Comparison of ENCODE assay signal across 15 mouse cellular contexts in the genomic region with DNA sequence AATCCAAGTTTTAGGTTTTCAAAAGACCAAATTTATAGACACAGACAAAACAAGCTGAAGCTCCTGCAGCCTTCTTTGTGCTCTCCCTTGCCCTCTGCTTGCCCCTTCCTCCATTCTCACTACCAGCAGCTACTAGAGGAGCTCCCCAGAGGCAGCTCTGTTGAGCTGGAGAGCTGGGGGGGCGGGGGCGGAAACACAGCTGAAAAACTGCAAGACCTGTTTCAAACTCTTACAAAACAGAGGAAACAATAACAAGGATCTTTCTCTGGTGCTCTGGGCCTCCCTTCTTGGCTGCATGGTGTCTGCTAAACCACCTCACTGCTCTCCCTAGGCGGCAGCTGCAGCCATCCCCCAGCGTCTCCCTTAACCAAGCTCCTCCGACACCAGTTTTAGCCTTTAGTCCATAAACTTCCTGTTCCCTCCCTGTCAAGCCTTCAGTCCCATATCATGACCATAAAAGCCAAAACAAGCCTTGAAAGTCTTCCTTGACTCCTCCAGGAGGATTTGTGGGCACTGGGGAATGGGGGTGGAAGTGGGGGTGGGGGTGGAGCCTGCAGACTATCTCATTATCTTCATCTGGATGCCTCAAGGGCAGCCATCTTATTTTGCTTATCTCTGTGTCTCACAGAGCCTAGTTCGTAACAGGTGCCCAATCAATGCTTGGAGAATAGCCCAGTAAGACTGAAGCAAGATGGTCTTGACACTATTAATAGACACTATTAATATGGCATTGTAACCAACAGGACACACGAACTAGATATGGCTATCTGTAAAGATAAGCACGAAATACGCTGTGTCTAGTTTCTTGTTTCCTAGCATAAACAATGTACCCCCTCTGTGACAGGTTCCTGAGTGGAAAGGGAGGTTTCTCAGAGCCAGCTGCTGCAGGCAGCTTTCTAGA. TPM values are rescaled to one million over a fixed set of nuclear protein-coding genes. Genes with fewer than 3 reads are reported as not detected.
DNase-seq lines count a peak whose midpoint lies in the region; ATAC-seq and TF ChIP-seq lines count a peak whose summit lies in the region.
"Had no signal": no experiment of that assay in that cellular context is flagged by ENCODE, and none has a peak within 500 bp of the region (broad histone marks: within the 10 kb centered on the region; RNA-seq: fewer than 3 reads in every experiment).

No protein-coding gene starts in this region.

- 51% methylated on average over 9 of the region's 9 CpGs for WGBS in kidney, embryonic 15.5 days
- WGBS in liver, adult 2 months, result 49% methylated on average over 9 of the region's 9 CpGs
- WGBS in stomach, embryonic 16.5 days, result 49% methylated on average over 9 of the region's 9 CpGs
- WGBS in forebrain, embryonic 13.5 days, result 65% methylated on average over 9 of the region's 9 CpGs

- no peak for TF ChIP-seq RAD21 in MEL (IDR thresholded peaks at IDR 0.05; ENCODE audit: low read depth, low read length)

- DNase-seq in kidney, postnatal 10 days, result peak; percentile 11
- no peak for DNase-seq in MEL (ENCODE audit: low read depth, low spot score)
- DNase-seq in liver, adult 2 months (ENCODE audit: extremely low read depth, low read depth, low spot score), result peak; percentile 38
- DNase-seq in testis, postnatal 14 days (ENCODE audit: low spot score), result no peak
- DNase-seq: adrenal gland, postnatal 10 days; cerebellum, postnatal 10 days; kidney, adult 18-20 months; lung, postnatal 36 days had no signal

- H3K9me3 ChIP-seq in kidney, embryonic 15.5 days (replicated peaks), result no peaks in the 10 kb centered on the region
- H3K9me3 ChIP-seq in MEL (replicated peaks; ENCODE audit: insufficient read depth, low read length), result no peaks in the 10 kb centered on the region
- no peaks in the 10 kb centered on the region for H3K9me3 ChIP-seq in stomach, embryonic 16.5 days (replicated peaks; ENCODE audit: control insufficient read depth, low read length)
- no peaks in the 10 kb centered on the region for H3K9me3 ChIP-seq in forebrain, embryonic 13.5 days (replicated peaks)
- H3K9me3 ChIP-seq: hindbrain, embryonic 12.5 days; limb, embryonic 15.5 days; midbrain, embryonic 13.5 days had no signal

- no peak overlapping the region for H3K4me3 ChIP-seq in kidney, embryonic 15.5 days (replicated peaks)
- H3K4me3 ChIP-seq in MEL (ENCODE audit: control insufficient read depth in 1 of 2, insufficient read depth in 1 of 2, low read depth in 2 of 2, low read length in 2 of 2), result peak overlapping the region in 1 of 2 experiments; percentile 25; a peak in 1 of 4 replicates
- no peak overlapping the region for H3K4me3 ChIP-seq in liver, adult 2 months (ENCODE audit: insufficient read depth, low read depth, low read length)
- no peak overlapping the region for H3K4me3 ChIP-seq in stomach, embryonic 16.5 days (replicated peaks; ENCODE audit: low read length)
- no peak overlapping the region for H3K4me3 ChIP-seq in forebrain, embryonic 13.5 days
- H3K4me3 ChIP-seq: heart, adult 2 months; hindbrain, embryonic 12.5 days; limb, embryonic 15.5 days; midbrain, embryonic 13.5 days had no signal

- H3K27me3 ChIP-seq in kidney, embryonic 15.5 days, result peaks cover 39% of the 10 kb centered on the region
- no peaks in the 10 kb centered on the region for H3K27me3 ChIP-seq in MEL (ENCODE audit: control insufficient read depth in 1 of 2, insufficient read depth in 2 of 2, low read length in 2 of 2)
- H3K27me3 ChIP-seq in liver, adult 2 months (ENCODE audit: control insufficient read depth, insufficient read depth, low read length), result no peaks in the 10 kb centered on the region
- no peaks in the 10 kb centered on the region; the same call in 1 of the 2 replicates for H3K27me3 ChIP-seq in stomach, embryonic 16.5 days (ENCODE audit: control insufficient read depth, insufficient read depth, low read length)
- H3K27me3 ChIP-seq in forebrain, embryonic 13.5 days, result no peaks in the 10 kb centered on the region; the same call in 1 of the 2 replicates

- no peak overlapping the region for H3K27ac ChIP-seq in kidney, embryonic 15.5 days
- peak overlapping the region; percentile 54 for H3K27ac ChIP-seq in MEL (ENCODE audit: control insufficient read depth, low read depth, low read length)
- 0 out of 2 replicates have a peak overlapping the region, but pooled peaks have one; percentile 39 for H3K27ac ChIP-seq in liver, adult 2 months (replicated peaks; ENCODE audit: insufficient read depth, low read depth, low read length)
- H3K27ac ChIP-seq in stomach, embryonic 16.5 days (ENCODE audit: low read length), result peak overlapping the region; percentile 14; the same call in 1 of the 2 replicates
- no peak overlapping the region for H3K27ac ChIP-seq in forebrain, embryonic 13.5 days
- H3K27ac ChIP-seq: heart, adult 2 months; hindbrain, embryonic 12.5 days; limb, embryonic 15.5 days; midbrain, embryonic 13.5 days had no signal

- H3K4me1 ChIP-seq in kidney, embryonic 15.5 days, result peaks cover 6% of the 10 kb centered on the region; the same call in 1 of the 2 replicates
- H3K4me1 ChIP-seq in MEL (ENCODE audit: control insufficient read depth in 1 of 2, insufficient read depth in 2 of 2, low read length in 2 of 2), result peaks cover 37 to 56% of the 10 kb centered on the region in 2 experiments
- H3K4me1 ChIP-seq in liver, adult 2 months (ENCODE audit: control insufficient read depth, insufficient read depth, low read length), result peaks cover 13% of the 10 kb centered on the region
- H3K4me1 ChIP-seq in stomach, embryonic 16.5 days (ENCODE audit: control insufficient read depth, insufficient read depth, low read length), result no peaks in the 10 kb centered on the region
- H3K4me1 ChIP-seq in forebrain, embryonic 13.5 days, result no peaks in the 10 kb centered on the region
- H3K4me1 ChIP-seq: midbrain, embryonic 13.5 days had no signal

- no peaks in the 10 kb centered on the region for H3K79me2 ChIP-seq in MEL (ENCODE audit: control insufficient read depth, insufficient read depth, low read length, poor library complexity)
- H3K79me2 ChIP-seq in liver, adult 2 months (ENCODE audit: control insufficient read depth, insufficient read depth, low read length), result no peaks in the 10 kb centered on the region

- TF ChIP-seq CTCF in MEL (IDR thresholded peaks at IDR 0.05 in 2 of 3, conservative IDR thresholded peaks at IDR 0.05 in 1 of 3; ENCODE audit: control insufficient read depth in 1 of 3, insufficient read depth in 1 of 3, low read depth in 2 of 3, low read length in 3 of 3, poor library complexity in 1 of 3, severe bottlenecking in 1 of 3), result no peak
- TF ChIP-seq CTCF in liver, adult 2 months (IDR thresholded peaks at IDR 0.05; ENCODE audit: low read depth, low read length), result no peak

- peak in 1 of 2 experiments; percentile 5; a peak in 1 of 4 replicates for TF ChIP-seq EP300 in MEL (IDR thresholded peaks at IDR 0.05; ENCODE audit: low read depth in 1 of 2, low read length in 2 of 2)

- no peak overlapping the region for H3K4me2 ChIP-seq in kidney, embryonic 15.5 days
- H3K4me2 ChIP-seq in stomach, embryonic 16.5 days (ENCODE audit: low read depth, low read length), result no peak overlapping the region
- no peak overlapping the region for H3K4me2 ChIP-seq in forebrain, embryonic 13.5 days
- H3K4me2 ChIP-seq: hindbrain, embryonic 12.5 days; limb, embryonic 15.5 days; midbrain, embryonic 13.5 days had no signal

- no peaks in the 10 kb centered on the region for H3K36me3 ChIP-seq in kidney, embryonic 15.5 days
- H3K36me3 ChIP-seq in MEL (ENCODE audit: control insufficient read depth in 1 of 2, insufficient read depth in 2 of 2, low read length in 2 of 2), result peaks cover 0 to 46% of the 10 kb centered on the region in 2 experiments; a peak in 2 of 4 replicates
- no peaks in the 10 kb centered on the region for H3K36me3 ChIP-seq in liver, adult 2 months (ENCODE audit: control insufficient read depth, insufficient read depth, low read length)
- H3K36me3 ChIP-seq in stomach, embryonic 16.5 days (ENCODE audit: control insufficient read depth, insufficient read depth, low read length), result no peaks in the 10 kb centered on the region
- no peaks in the 10 kb centered on the region for H3K36me3 ChIP-seq in forebrain, embryonic 13.5 days (ENCODE audit: poor library complexity, severe bottlenecking)
- H3K36me3 ChIP-seq: hindbrain, embryonic 12.5 days; limb, embryonic 15.5 days; midbrain, embryonic 13.5 days had no signal

- ATAC-seq in kidney, embryonic 15.5 days (replicated peaks; ENCODE audit: low FRiP score), result no peak
- ATAC-seq in stomach, embryonic 16.5 days (ENCODE audit: insufficient read depth, low FRiP score), result no peak
- no peak for ATAC-seq in forebrain, embryonic 13.5 days
- ATAC-seq: midbrain, embryonic 13.5 days had no signal

- no peak overlapping the region for H3K9ac ChIP-seq in kidney, embryonic 15.5 days
- H3K9ac ChIP-seq in MEL (ENCODE audit: control insufficient read depth, low read depth, low read length, poor library complexity, severe bottlenecking), result peak overlapping the region; percentile 10
- no peak overlapping the region for H3K9ac ChIP-seq in liver, adult 2 months (ENCODE audit: low read depth, low read length)
- no peak overlapping the region for H3K9ac ChIP-seq in stomach, embryonic 16.5 days (ENCODE audit: low read length)
- no peak overlapping the region for H3K9ac ChIP-seq in forebrain, embryonic 13.5 days
- H3K9ac ChIP-seq: hindbrain, embryonic 12.5 days; limb, embryonic 15.5 days; midbrain, embryonic 13.5 days had no signal

- TF ChIP-seq POLR2A in MEL (IDR thresholded peaks at IDR 0.05; ENCODE audit: control insufficient read depth in 1 of 2, insufficient read depth in 1 of 2, low read depth in 1 of 2, low read length in 2 of 2, poor library complexity in 1 of 2), result no peak
- TF ChIP-seq POLR2A in liver, adult 2 months (IDR thresholded peaks at IDR 0.05; ENCODE audit: extremely low read depth, insufficient read depth, low read length), result no peak

TF ChIP-seq in MEL, 35 proteins besides CTCF, POLR2A, EP300 and RAD21 (continues in another document):
- peak; percentile 65 for TF ChIP-seq TCF12 (IDR thresholded peaks at IDR 0.05; ENCODE audit: low read depth, low read length)
- TF ChIP-seq E2F4 (IDR thresholded peaks at IDR 0.05; ENCODE audit: borderline replicate concordance, low read depth, low read length), result no peak
- TF ChIP-seq KAT2A (conservative IDR thresholded peaks at IDR 0.05; ENCODE audit: low read depth, low read length), result no peak
- no peak for TF ChIP-seq MYB (IDR thresholded peaks at IDR 0.05; ENCODE audit: low read depth, low read length)
- no peak for TF ChIP-seq CHD1 (IDR thresholded peaks at IDR 0.05; ENCODE audit: low read depth, low read length)
- peak; percentile 26; the same call in 1 of the 2 replicates for TF ChIP-seq SIN3A (IDR thresholded peaks at IDR 0.05; ENCODE audit: low read length)

RNA-seq across cellular contexts. Expression of gene Prps1, which starts 45.2 kb away (rescaled TPM):
- polyA plus RNA-seq in kidney, embryonic 15.5 days (2015; fragmentation: Nextera tagmentation; extraction: Ambion mirVana), result 42.7 and 44.0 TPM in 2 replicates
- 110 and 113 TPM in 2 replicates for total RNA-seq in MEL (2012; rRNA removed)
- 100 to 1,000 TPM in 1 of 2 experiments, not detected in 1; 172 TPM for polyA plus RNA-seq in MEL (2012; ENCODE audit: insufficient read depth in 1 of 2, insufficient read length in 2 of 2, low read depth in 1 of 2, low replicate concordance in 2 of 2, missing spikeins in 1 of 2)
- 30.7 and 32.4 TPM in 2 replicates for total RNA-seq in liver, adult 2 months (2014; rRNA removed)
- polyA plus RNA-seq in liver, adult 2 months (2012; rRNA removed), result 10.6 and 12.3 TPM in 2 replicates
- 30.6 and 32.0 TPM in 2 replicates for polyA plus RNA-seq in stomach, embryonic 16.5 days (2015; fragmentation: Nextera tagmentation; extraction: Ambion mirVana)
- polyA plus RNA-seq in forebrain, embryonic 13.5 days (2015; fragmentation: Nextera tagmentation; extraction: Ambion mirVana), result 66.1 and 71.9 TPM in 2 replicates

Comparison
In these comparisons a context has a peak if more than half of its experiments do, and no peak if none do; other contexts are left out.
1. DNase-seq: peak in kidney, postnatal 10 days (single experiment) and liver, adult 2 months (single experiment); none in MEL (single experiment) and testis, postnatal 14 days (single experiment).
2. H3K27ac ChIP-seq: peak in MEL (single experiment), liver, adult 2 months (single experiment) and stomach, embryonic 16.5 days (single experiment); none in kidney, embryonic 15.5 days (single experiment) and forebrain, embryonic 13.5 days (single experiment).